Mouse (Mus musculus) midbrain, embryonic 13.5 days (tissue): ENCODE results near the gene Tchh. TPM values are rescaled to one million over a fixed set of nuclear protein-coding genes. Genes with fewer than 3 reads are reported as not detected.

Experiments
- ATAC-seq: fragments of 200-750 bp; cut with Nextera tagmentation; 2 replicates; pipeline ENCODE4 v1.8.0; 2017; ENCODE audit warnings: mild to moderate bottlenecking, moderate TSS enrichment, moderate library complexity
- H3K27ac ChIP-seq: fragments of 300-500 bp; sonication (generic); 2 replicates; pipeline ENCODE4 v1.5.1; 2015; ENCODE audit warnings: inconsistent platforms, mild to moderate bottlenecking, moderate library complexity
- H3K27me3 ChIP-seq: fragments of 300-500 bp; sonication (generic); 2 replicates; pipeline ENCODE4 v1.6.1; 2015; ENCODE audit warnings: mild to moderate bottlenecking, inconsistent platforms
- H3K36me3 ChIP-seq: fragments of 300-500 bp; sonication (generic); 2 replicates; pipeline ENCODE4 v1.6.1; 2015; ENCODE audit warnings: mild to moderate bottlenecking, inconsistent platforms
- H3K4me1 ChIP-seq: fragments of 300-500 bp; sonication (generic); replicated peaks from 2 replicates; pipeline ENCODE4 v1.6.1; 2015; ENCODE audit warnings: inconsistent platforms
- H3K4me2 ChIP-seq: fragments of 300-500 bp; sonication (generic); replicated peaks from 2 replicates; pipeline ENCODE4 v1.6.1; 2015; ENCODE audit warnings: moderate library complexity, mild to moderate bottlenecking, inconsistent platforms
- H3K4me3 ChIP-seq: fragments of 300-500 bp; sonication (generic); replicated peaks from 2 replicates; pipeline ENCODE4 v1.5.1; 2015; ENCODE audit warnings: mild to moderate bottlenecking, inconsistent platforms
- H3K9ac ChIP-seq: fragments of 300-500 bp; sonication (generic); replicated peaks from 2 replicates; pipeline ENCODE4 v1.6.1; 2015; ENCODE audit warnings: mild to moderate bottlenecking, inconsistent platforms
- H3K9me3 ChIP-seq: fragments of 300-500 bp; sonication (generic); 2 replicates; pipeline ENCODE4 v1.6.1; 2016; ENCODE audit warnings: mild to moderate bottlenecking, inconsistent platforms
- WGBS: fragments of 180-500 bp; shearing (Covaris S2); methylation state at CpG from one replicate; pipeline ENCODE4 v1.1.7; 2015; 5-methylcytosine and 5-hydroxymethylcytosine counted together
- microRNA-seq: library from miRNA; unstranded; fragments of <30 nt; microRNA quantifications from one replicate; pipeline ENCODE4, GENCODE M21; 2016
- polyA plus RNA-seq: library from polyadenylated mRNA; unstranded; fragments of >200 nt; fragmentation: Nextera tagmentation; extraction: Ambion mirVana; gene quantifications from 2 replicates; pipeline ENCODE4 v1.2.1, GENCODE M21; 2015

Tchh gene
- polyA plus RNA-seq, 1 experiment from 2014 or later, result 0.74 TPM

GRCm38 (mm10) chr3:93497131-93497530 is 55.0 kb downstream of the Tchh start:
- Histone ChIP-seq H3K9me3 (no peaks in the 10 kb centered on the region), H3K4me2 (no peak overlapping the region), H3K27ac (no peak overlapping the region), H3K4me1 (no peaks in the 10 kb centered on the region), H3K9ac (no peak overlapping the region), H3K27me3 (no peaks in the 10 kb centered on the region), H3K4me3 (no peak overlapping the region), H3K36me3 (no peaks in the 10 kb centered on the region)
- 81% methylated on average over 3 of the region's 3 CpGs for WGBS
- no peak for ATAC-seq

Small RNA genes within 50 kb of the gene (microRNA-seq; reads per million reads assigned to microRNA genes)
- gene Gm22752, result not detected

Other genes starting within 250 kb of the Tchh start
- not detected in 2 replicates for gene Flg2, start 245.1 kb upstream of the Tchh start, polyA plus RNA-seq
- not detected in 2 replicates for gene Flg, start 168.8 kb upstream of the Tchh start, polyA plus RNA-seq
- gene Hrnr, start 122.6 kb upstream of the Tchh start, polyA plus RNA-seq, result not detected in 2 replicates
- gene Rptn, start 48.6 kb upstream of the Tchh start, polyA plus RNA-seq, result not detected in 2 replicates
- 0.09 TPM in 1 of 2 replicates, not detected in the other for gene Tchhl1, start 26.4 kb downstream of the Tchh start, polyA plus RNA-seq
- 149 and 157 TPM in 2 replicates for gene S100a11, start 78.2 kb downstream of the Tchh start, polyA plus RNA-seq
- 90.8 and 93.2 TPM in 2 replicates for gene S100a10, start 112.8 kb downstream of the Tchh start, polyA plus RNA-seq
- not detected in 2 replicates for gene Tdpoz2, start 210.4 kb downstream of the Tchh start, polyA plus RNA-seq
- gene Tdpoz1, start 234.0 kb downstream of the Tchh start, polyA plus RNA-seq, result not detected in 2 replicates